Mouse (Mus musculus) lung, adult 18-20 months (tissue): Measurements from ENCODE around the gene Mvb12b.
A peak's percentile ranks its signal among the peaks of the same experiment; 100 is the strongest.

Experiments used
- DNase-seq, 2 experiments: peaks; one replicate each; pipeline ENCODE4 v3.0.0; 2022; ENCODE audit warnings: mixed read lengths in 2 of 2

Mvb12b gene

GRCm38 (mm10) chr2:33809081-33809480 lies 78.7 kb downstream of the Mvb12b start:
- DNase-seq: no peak

GRCm38 (mm10) chr2:33808032-33808431 lies 79.7 kb downstream of the Mvb12b start:
- DNase-seq: no peak

GRCm38 (mm10) chr2:33805640-33806039 lies 82.1 kb downstream of the Mvb12b start:
- no peak for DNase-seq

- no peak for DNase-seq
Measured at GRCm38 (mm10) chr2:33803717-33804214, 84.0 kb downstream of the Mvb12b start.

GRCm38 (mm10) chr2:33803083-33803615 lies 84.6 kb downstream of the Mvb12b start:
- no peak for DNase-seq

GRCm38 (mm10) chr2:33801760-33802159 lies 86.0 kb downstream of the Mvb12b start:
- peak in 1 of 2 experiments; percentile 14 for DNase-seq

GRCm38 (mm10) chr2:33801336-33801735 lies 86.4 kb downstream of the Mvb12b start:
- DNase-seq: peak; percentile 18 to 34

- DNase-seq: no peak
Measured at GRCm38 (mm10) chr2:33800221-33800620, 87.5 kb downstream of the Mvb12b start.

GRCm38 (mm10) chr2:33795716-33796472 lies 91.9 kb downstream of the Mvb12b start:
- DNase-seq: no peak

- no peak for DNase-seq
Measured at GRCm38 (mm10) chr2:33795001-33795580, 92.7 kb downstream of the Mvb12b start.

- no peak for DNase-seq
Measured at GRCm38 (mm10) chr2:33794483-33794882, 93.3 kb downstream of the Mvb12b start.

GRCm38 (mm10) chr2:33790301-33790700 lies 97.4 kb downstream of the Mvb12b start:
- DNase-seq: no peak

- DNase-seq: no peak
Measured at GRCm38 (mm10) chr2:33789732-33790131, 98.0 kb downstream of the Mvb12b start.

- DNase-seq: no peak
Measured at GRCm38 (mm10) chr2:33789279-33789678, 98.5 kb downstream of the Mvb12b start.

GRCm38 (mm10) chr2:33788851-33789250 lies 98.9 kb downstream of the Mvb12b start:
- DNase-seq: no peak

- no peak for DNase-seq
Measured at GRCm38 (mm10) chr2:33788131-33788530, 99.6 kb downstream of the Mvb12b start.

- no peak for DNase-seq
Measured at GRCm38 (mm10) chr2:33786064-33786463, 101.7 kb downstream of the Mvb12b start.

- DNase-seq: no peak
Measured at GRCm38 (mm10) chr2:33785596-33785995, 102.2 kb downstream of the Mvb12b start.

GRCm38 (mm10) chr2:33784721-33785120 lies 103.0 kb downstream of the Mvb12b start:
- DNase-seq: no peak

GRCm38 (mm10) chr2:33783419-33783818 lies 104.3 kb downstream of the Mvb12b start:
- DNase-seq: no peak

- peak in 1 of 2 experiments; percentile 28 for DNase-seq
Measured at GRCm38 (mm10) chr2:33781655-33782400, 105.9 kb downstream of the Mvb12b start.

- no peak for DNase-seq
Measured at GRCm38 (mm10) chr2:33778466-33778865, 109.3 kb downstream of the Mvb12b start.

GRCm38 (mm10) chr2:33777051-33777450 lies 110.7 kb downstream of the Mvb12b start:
- no peak for DNase-seq
